8 mouse cellular contexts compared by ENCODE assay signal in genomic region chr2:84916548-84917320, GRCm38 (mm10). TPM values are rescaled to one million over a fixed set of nuclear protein-coding genes. Genes with fewer than 3 reads are reported as not detected.
DNase-seq lines count a peak whose midpoint lies in the region; ATAC-seq and TF ChIP-seq lines count a peak whose summit lies in the region.

No protein-coding gene starts in this region.

- no peaks in the 10 kb centered on the region for H3K9me3 ChIP-seq in lung, postnatal 0 days (ENCODE audit: low read length)
- no peaks in the 10 kb centered on the region for H3K9me3 ChIP-seq in midbrain, postnatal 0 days (ENCODE audit: low read length)

- intact Hi-C loops in gastrocnemius, adult 2 months (cut with DNase I) = no loop called here

- 48% methylated on average over 8 of the region's 8 CpGs for WGBS in lung, postnatal 0 days
- WGBS in midbrain, postnatal 0 days = 81% methylated on average over 8 of the region's 8 CpGs

- ATAC-seq in lung, postnatal 0 days = peak; percentile 78
- ATAC-seq in inflammation-experienced regulatory T-cells, adult 6 months = no peak
- ATAC-seq in midbrain, postnatal 0 days (ENCODE audit: low FRiP score) = no peak

- H3K36me3 ChIP-seq in lung, postnatal 0 days (ENCODE audit: insufficient read depth, low read length) = no peaks in the 10 kb centered on the region
- no peaks in the 10 kb centered on the region for H3K36me3 ChIP-seq in midbrain, postnatal 0 days (ENCODE audit: insufficient read depth, low read length)

- DNase-seq in gastrocnemius, adult 2 months = peak; percentile 64
- no peak for DNase-seq in gastrocnemius, postnatal 10 days
- peak; percentile 87 to 94 for DNase-seq in heart, adult 18-20 months
- peak; percentile 61 for DNase-seq in kidney, adult 18-20 months
- peak; percentile 90 for DNase-seq in lung, postnatal 0 days (ENCODE audit: low spot score)
- DNase-seq in cerebellum, adult 11 months = no peak
- no peak for DNase-seq in midbrain, postnatal 0 days (ENCODE audit: low spot score)

- no peak overlapping the region for H3K4me3 ChIP-seq in gastrocnemius, adult 2 months
- H3K4me3 ChIP-seq in lung, postnatal 0 days (ENCODE audit: low read depth, low read length) = no peak overlapping the region
- no peak overlapping the region for H3K4me3 ChIP-seq in midbrain, postnatal 0 days (ENCODE audit: low read depth, low read length)

- peak overlapping the region; percentile 86 for H3K27ac ChIP-seq in gastrocnemius, adult 2 months
- peak overlapping the region; percentile 83 for H3K27ac ChIP-seq in lung, postnatal 0 days (ENCODE audit: low read length)
- no peak overlapping the region for H3K27ac ChIP-seq in midbrain, postnatal 0 days (ENCODE audit: low read depth, low read length)

- H3K9ac ChIP-seq in lung, postnatal 0 days (replicated peaks; ENCODE audit: low read depth) = no peak overlapping the region
- H3K9ac ChIP-seq in midbrain, postnatal 0 days (replicated peaks; ENCODE audit: low read length, poor library complexity, severe bottlenecking) = no peak overlapping the region

- H3K4me2 ChIP-seq in lung, postnatal 0 days (replicated peaks; ENCODE audit: low read depth, low read length) = no peak overlapping the region
- no peak overlapping the region for H3K4me2 ChIP-seq in midbrain, postnatal 0 days (ENCODE audit: low read depth, low read length, poor library complexity, severe bottlenecking)

- H3K27me3 ChIP-seq in lung, postnatal 0 days (replicated peaks; ENCODE audit: insufficient read depth, low read length) = no peaks in the 10 kb centered on the region
- no peaks in the 10 kb centered on the region for H3K27me3 ChIP-seq in midbrain, postnatal 0 days (ENCODE audit: insufficient read depth, low read length)

- no peaks in the 10 kb centered on the region for H3K4me1 ChIP-seq in lung, postnatal 0 days (ENCODE audit: insufficient read depth, low read depth, low read length)
- H3K4me1 ChIP-seq in midbrain, postnatal 0 days (ENCODE audit: insufficient read depth, low read length) = no peaks in the 10 kb centered on the region

- TF ChIP-seq CTCF in gastrocnemius, adult 2 months (IDR thresholded peaks at IDR 0.05) = no peak
- no peak for TF ChIP-seq CTCF in lung, postnatal 0 days (IDR thresholded peaks at IDR 0.05)
- no peak for TF ChIP-seq CTCF in midbrain, postnatal 0 days (IDR thresholded peaks at IDR 0.05)

- peak; percentile 99 for TF ChIP-seq EP300 in lung, postnatal 0 days (IDR thresholded peaks at IDR 0.05)

RNA-seq across cellular contexts. Expression of gene Slc43a3, which starts 19.6 kb away (rescaled TPM):
- total RNA-seq in gastrocnemius, adult 2 months (2021) = 10 to 100 TPM; 26.4 to 30.2 TPM
- total RNA-seq in gastrocnemius, postnatal 10 days (2021) = 10 to 100 TPM; 18.9 to 20.0 TPM
- total RNA-seq in heart, adult 18-20 months (2021) = 10 to 100 TPM; 65.4 to 72.8 TPM
- 121 and 122 TPM in 2 replicates for polyA plus RNA-seq in lung, postnatal 0 days (2015; fragmentation: Nextera tagmentation; extraction: Ambion mirVana)
- 10 to 100 TPM in 1 of 3 experiments, 1 to 10 TPM in 2; 8.8 to 23.4 (median 9.2) TPM for polyA plus RNA-seq in inflammation-experienced regulatory T-cells, adult 6 months (2017; shearing (Covaris generic))
- 1.7 and 2.0 TPM in 2 replicates for total RNA-seq in midbrain, postnatal 0 days (2014; rRNA removed)
- polyA plus RNA-seq in midbrain, postnatal 0 days (2015; fragmentation: Nextera tagmentation; extraction: Ambion mirVana) = 1.9 and 2.0 TPM in 2 replicates

RNA-seq across cellular contexts. Expression of gene Rtn4rl2, which starts 30.2 kb away (rescaled TPM):
- under 1 TPM; 0.28 to 0.41 TPM for total RNA-seq in gastrocnemius, adult 2 months (2021)
- total RNA-seq in gastrocnemius, postnatal 10 days (2021) = 1 to 10 TPM; 1.0 TPM
- 1 to 10 TPM; 3.0 to 3.5 TPM for total RNA-seq in heart, adult 18-20 months (2021)
- polyA plus RNA-seq in lung, postnatal 0 days (2015; fragmentation: Nextera tagmentation; extraction: Ambion mirVana) = 0.62 and 1.1 TPM in 2 replicates
- polyA plus RNA-seq in inflammation-experienced regulatory T-cells, adult 6 months (2017; shearing (Covaris generic)) = not detected
- total RNA-seq in midbrain, postnatal 0 days (2014; rRNA removed) = 7.7 and 11.4 TPM in 2 replicates
- 6.3 and 6.5 TPM in 2 replicates for polyA plus RNA-seq in midbrain, postnatal 0 days (2015; fragmentation: Nextera tagmentation; extraction: Ambion mirVana)

Comparison
In these comparisons a context has a peak if more than half of its experiments do, and no peak if none do; other contexts are left out.
1. DNase-seq: peak in gastrocnemius, adult 2 months (single experiment), heart, adult 18-20 months (2 of 2), kidney, adult 18-20 months (single experiment) and lung, postnatal 0 days (single experiment); none in gastrocnemius, postnatal 10 days (single experiment), cerebellum, adult 11 months (single experiment) and midbrain, postnatal 0 days (single experiment).